Mouse (Mus musculus) gonadal fat pad, adult 2 months (tissue): ENCODE data around the gene Cyfip2. TPM values are rescaled to one million over a fixed set of nuclear protein-coding genes. Genes with fewer than 3 reads are reported as not detected.

Experiments used
- DNase-seq: peaks from one replicate; pipeline ENCODE4 v3.0.0-alpha.2; 2012; ENCODE audit warnings: low read depth
- polyA plus RNA-seq: library from polyadenylated mRNA; depleted of rRNA; stranded (reverse); fragments of >200 nt; gene quantifications from 2 replicates; pipeline ENCODE4 v1.2.3, GENCODE M21; 2012

Gene Cyfip2
- polyA plus RNA-seq, 1 experiment, result 1.5 TPM

GRCm38 (mm10) chr11:46236976-46237375 lies 75.7 kb downstream of the Cyfip2 start:
- DNase-seq, result no peak

DNA sequence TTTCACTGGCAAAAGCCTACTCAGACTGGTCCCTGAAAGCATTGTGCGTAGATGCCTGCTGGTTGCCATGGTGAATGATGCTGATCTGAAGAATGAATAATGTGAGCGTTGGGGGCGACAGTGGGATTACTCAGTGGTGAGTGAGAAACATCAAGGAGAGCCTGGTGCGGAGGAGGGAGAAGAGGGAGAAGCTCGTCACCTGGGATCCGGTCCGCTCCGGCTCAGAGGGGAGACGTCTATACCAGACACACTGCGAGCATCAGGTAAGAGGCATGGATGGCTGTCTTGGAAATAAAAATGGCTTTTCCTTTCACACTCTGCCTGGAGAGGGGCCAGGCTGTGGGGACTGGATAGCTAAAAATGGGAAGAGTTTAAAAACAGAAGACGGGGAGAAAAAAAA lies 77.3 kb downstream of the Cyfip2 start, which contains the start of gene Fndc9:
Gene Fndc9 (plus strand): TSS at position 198 of the 400 bp plus-strand sequence.
- no peak for DNase-seq

- no peak for DNase-seq
Measured at GRCm38 (mm10) chr11:46233966-46234365, 78.7 kb downstream of the Cyfip2 start.

DNA sequence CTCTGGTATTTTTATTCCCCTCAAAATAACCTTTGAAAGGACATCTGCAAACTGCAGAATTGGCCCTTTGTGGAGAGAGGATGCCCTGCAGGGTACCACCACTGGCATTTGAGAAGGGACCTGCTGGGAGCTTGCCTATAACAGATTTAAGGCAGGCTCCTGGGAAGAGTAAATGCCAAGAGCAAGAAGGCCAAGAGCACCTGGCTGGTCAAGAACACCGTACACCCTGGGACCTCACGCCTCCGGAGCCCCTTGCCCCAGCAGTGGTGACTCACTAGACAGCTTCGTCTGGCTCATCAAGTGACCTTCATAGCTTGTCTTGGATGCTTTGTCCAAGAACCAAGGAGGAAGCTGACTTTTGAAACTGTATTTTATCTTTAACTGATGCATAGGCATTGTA lies 79.9 kb downstream of the Cyfip2 start:
- DNase-seq, result no peak

- no peak for DNase-seq
Measured at GRCm38 (mm10) chr11:46230184-46230583, 82.5 kb downstream of the Cyfip2 start.

DNA sequence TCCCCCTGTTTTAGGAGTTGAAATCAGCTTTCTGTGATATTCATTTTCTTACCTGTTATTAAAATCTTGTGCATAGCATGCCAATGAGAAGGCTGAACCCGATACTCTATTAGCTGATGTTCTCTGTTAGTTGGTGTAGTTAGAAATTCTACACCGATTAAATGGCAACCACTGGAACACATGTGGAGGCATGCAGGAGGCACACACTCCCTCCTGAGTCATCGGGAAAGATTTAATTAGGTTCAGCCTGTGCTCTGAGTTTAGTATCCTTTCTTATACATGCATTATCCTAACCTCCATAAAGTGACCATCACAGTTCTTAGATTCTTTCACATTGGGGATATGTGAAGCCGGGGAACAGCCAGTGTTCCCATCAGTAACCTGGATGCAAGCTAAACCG lies 87.3 kb downstream of the Cyfip2 start:
- DNase-seq, result no peak

GRCm38 (mm10) chr11:46223575-46223974 lies 89.1 kb downstream of the Cyfip2 start:
- DNase-seq, result no peak

GRCm38 (mm10) chr11:46220211-46220610 lies 92.4 kb downstream of the Cyfip2 start:
- no peak for DNase-seq

- no peak for DNase-seq
Measured at GRCm38 (mm10) chr11:46219380-46219779, 93.3 kb downstream of the Cyfip2 start.

- DNase-seq, result no peak
Measured at GRCm38 (mm10) chr11:46218584-46218983, 94.1 kb downstream of the Cyfip2 start.

DNA sequence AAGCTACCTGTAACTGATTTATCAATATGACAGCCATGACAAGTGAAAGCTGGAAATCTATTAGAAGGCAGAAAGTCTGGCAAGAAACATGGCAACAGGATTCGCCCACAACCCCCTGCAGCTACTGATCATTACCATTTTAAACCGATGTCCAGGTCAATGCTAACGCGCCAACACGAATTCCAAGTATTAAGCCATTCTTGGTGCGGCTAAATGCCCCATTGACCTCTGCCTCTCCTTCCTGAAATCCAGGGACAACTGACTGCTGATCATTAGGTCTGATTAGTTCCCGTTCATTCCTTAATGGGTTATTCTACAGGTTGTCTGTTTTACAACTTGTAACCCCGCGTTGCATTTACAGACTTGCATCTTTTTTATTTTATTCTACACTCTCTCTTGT lies 95.0 kb downstream of the Cyfip2 start:
- DNase-seq, result no peak

- DNase-seq, result no peak
Measured at GRCm38 (mm10) chr11:46216669-46217068, 96.0 kb downstream of the Cyfip2 start.

DNA sequence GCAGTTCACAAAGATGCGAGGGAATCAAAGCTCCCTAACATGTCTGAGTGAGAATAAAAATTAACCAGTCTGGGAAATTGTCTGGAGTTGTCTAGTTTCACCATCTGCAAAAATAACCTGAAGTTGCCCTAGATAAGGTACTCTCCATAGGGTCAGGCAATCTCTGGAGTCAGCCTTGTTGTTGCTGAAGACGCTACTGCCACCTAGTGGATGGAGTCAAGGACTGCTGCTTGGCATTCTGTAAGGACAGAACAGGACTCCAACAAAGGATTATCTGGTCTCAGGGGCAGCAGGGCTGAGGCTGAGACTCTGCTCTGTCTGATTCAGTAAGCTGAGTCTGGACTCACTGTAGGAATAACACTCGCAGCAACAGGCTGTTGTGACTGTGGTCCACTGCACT lies 97.3 kb downstream of the Cyfip2 start:
- DNase-seq, result peak; percentile 24

DNA sequence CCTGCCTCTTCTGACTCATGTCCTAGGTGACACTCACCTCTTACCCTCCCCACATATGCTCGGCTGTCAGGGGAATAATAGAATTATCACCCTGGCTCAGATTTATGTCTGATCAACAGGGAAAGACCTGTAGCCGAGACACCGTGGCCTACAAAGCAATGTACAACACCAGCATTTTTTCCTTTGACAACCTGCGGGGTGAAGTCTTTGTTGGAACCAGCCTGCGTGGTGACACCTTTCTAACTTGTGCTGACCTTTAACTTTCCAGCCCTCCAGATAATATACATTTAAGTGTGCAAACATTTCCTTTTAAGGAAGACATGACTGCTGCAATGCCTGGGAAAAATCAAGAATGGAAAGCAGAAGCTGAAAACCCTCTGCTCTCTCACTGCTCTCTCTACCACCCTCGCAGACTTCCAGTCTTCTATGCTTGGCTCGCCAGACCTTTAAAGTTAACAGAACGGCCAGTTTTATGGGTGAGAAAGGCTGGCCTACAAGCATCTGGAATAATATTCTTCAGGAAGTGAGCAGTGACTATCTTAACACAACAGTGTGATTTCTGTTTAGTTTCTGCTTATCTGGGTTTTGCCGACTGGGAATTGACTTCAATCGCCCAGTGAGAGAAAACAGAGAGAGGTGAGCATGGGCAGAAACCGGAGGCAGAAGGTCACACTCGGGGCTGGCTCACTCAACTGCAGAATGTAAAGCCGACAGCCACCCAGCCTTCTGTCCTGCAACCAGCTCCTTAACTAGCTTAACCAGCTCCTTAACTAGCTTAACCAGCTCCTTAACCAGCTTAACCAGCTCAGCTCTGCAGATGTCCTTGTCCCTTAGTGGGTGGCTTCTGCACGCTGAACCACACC lies 98.1 kb downstream of the Cyfip2 start:
- DNase-seq, result no peak

DNA sequence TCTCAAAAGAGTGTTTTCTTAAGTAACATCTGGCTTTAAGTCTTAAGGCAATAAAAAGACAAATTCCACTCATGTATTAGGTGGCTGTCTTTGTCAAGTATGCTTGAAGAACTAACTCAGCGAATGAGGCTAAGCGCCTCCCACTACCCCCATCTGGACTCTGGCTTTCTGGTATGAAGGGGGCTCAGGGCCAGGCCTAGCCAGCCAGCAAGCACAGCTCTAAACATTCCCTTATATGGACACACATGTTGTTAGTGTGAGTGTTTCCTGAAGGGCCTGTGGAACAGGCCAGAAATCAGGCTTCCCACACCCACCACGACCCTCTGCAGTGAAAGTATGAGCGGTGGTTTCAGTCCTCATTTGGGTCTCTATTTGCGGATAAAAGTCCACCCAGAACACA lies 98.8 kb downstream of the Cyfip2 start:
- no peak for DNase-seq

DNA sequence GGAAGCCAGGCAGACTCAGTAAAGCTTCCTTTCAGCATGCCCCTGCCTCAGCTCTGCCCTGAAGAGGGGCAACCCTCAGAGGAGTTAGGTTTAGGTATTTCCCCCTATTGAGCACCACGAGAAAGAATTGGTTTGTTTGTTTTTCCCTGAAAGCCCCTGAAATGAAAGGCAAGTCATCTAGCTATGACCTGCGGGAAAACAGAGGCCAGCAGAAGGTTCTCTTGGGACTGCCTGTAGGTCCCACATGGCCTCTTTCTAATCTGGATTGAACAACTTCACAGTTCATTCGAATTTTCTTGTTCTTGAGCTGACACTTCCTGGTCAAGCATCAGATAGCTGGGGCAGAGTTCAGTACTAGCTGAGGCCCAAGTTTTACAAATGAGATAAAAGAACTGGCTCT lies 100.8 kb downstream of the Cyfip2 start:
- DNase-seq, result no peak

- peak; percentile 49 for DNase-seq
Measured at GRCm38 (mm10) chr11:46209884-46210283, 102.8 kb downstream of the Cyfip2 start.

DNA sequence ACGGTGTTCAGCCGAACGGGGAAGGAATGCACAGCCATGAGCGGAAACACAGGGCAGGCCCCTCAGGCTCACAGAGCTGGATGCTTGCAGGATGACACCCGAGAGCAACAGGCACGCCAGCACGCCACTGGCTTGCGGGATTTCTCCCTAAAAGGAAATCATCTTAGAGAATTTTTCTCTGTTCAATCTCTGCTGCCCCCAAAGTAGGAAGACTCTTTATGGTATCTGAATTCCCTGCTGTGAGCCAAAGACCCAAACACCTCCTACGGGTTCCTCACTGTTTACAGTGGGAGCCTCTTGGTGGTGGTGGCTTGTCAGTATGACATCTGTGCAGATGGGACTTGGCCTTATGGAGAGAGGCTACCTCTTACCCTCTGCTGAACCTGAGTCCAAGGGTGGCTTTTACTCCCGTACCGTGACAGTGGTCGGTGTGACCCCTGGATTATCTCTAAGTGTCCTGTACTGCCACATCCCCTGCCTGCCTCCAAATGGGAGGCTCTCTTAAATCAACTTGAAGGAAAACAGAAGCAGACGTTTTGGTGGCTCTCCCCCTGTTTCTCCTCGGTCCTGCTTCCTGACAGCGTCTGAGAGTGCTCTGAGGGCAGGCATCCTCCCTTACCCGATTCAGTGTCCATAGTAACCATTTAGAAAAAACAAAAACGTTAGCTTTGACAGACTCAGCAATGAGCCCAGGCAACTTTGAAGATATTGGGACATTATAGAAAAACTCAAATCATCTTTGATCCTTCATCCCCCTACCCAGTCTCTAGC lies 106.8 kb downstream of the Cyfip2 start:
- no peak for DNase-seq

GRCm38 (mm10) chr11:46204841-46205240 lies 107.8 kb downstream of the Cyfip2 start:
- no peak for DNase-seq

GRCm38 (mm10) chr11:46202547-46202887 lies 110.1 kb downstream of the Cyfip2 start:
- no peak for DNase-seq

- DNase-seq, result no peak
Measured at GRCm38 (mm10) chr11:46201636-46202546, 110.8 kb downstream of the Cyfip2 start.

- no peak for DNase-seq
Measured at GRCm38 (mm10) chr11:46200664-46201063, 112.0 kb downstream of the Cyfip2 start.
